Mouse (Mus musculus) lung, postnatal 14 days (tissue): ENCODE data around the gene Arl15.

ENCODE experiments used
- DNase-seq: peaks from one replicate; pipeline ENCODE4 v3.0.0; 2021

Arl15 gene

GRCm38 (mm10) chr13:114074471-114074870 is 280.2 kb downstream of the Arl15 start:
- no peak for DNase-seq

- DNase-seq: peak; percentile 65
Observed at GRCm38 (mm10) chr13:114075724-114076384, 281.5 kb downstream of the Arl15 start.

DNA sequence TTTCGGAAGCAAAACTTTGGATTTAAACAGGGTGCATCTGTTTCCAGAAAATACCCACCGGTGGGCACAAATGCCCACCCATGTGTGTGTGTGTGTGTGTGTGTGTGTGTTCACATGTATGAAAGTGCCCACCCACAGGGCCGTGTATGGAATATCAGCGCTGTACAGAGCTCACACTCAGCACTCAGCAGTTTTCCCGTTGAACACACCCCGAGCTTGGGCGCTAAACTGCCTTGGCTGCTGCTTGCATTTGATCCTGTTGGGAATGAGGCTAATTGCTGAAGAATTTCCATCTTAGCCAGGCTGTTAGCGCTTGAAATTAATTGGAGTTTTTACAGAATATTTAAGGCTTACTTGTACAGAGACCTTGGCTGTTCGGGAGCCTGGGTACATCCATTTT is 282.9 kb downstream of the Arl15 start:
- DNase-seq: no peak

GRCm38 (mm10) chr13:114077584-114078270 is 283.4 kb downstream of the Arl15 start:
- no peak for DNase-seq

- DNase-seq: no peak
Observed at GRCm38 (mm10) chr13:114078851-114079250, 284.5 kb downstream of the Arl15 start.

DNA sequence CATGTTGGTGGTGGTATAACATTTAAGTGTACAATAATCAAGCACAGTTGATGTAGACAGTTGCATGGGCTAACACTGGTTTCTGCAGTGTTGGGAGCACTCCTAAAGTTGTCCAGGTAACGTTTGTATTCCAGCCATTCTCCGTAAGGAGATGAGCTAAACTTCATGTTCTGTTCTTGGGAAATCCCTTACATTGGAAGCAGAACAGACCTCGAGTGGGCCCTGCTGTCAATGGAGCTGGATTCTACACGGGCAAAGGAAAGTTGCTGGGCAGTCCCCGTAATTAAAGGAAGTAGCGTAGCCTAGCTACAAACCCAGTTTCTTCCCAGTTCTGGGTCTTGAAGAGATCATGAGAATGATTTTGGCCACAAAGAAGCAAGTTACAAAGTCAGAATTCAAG is 285.4 kb downstream of the Arl15 start:
- no peak for DNase-seq

- DNase-seq: no peak
Observed at GRCm38 (mm10) chr13:114080491-114080890, 286.2 kb downstream of the Arl15 start.

DNA sequence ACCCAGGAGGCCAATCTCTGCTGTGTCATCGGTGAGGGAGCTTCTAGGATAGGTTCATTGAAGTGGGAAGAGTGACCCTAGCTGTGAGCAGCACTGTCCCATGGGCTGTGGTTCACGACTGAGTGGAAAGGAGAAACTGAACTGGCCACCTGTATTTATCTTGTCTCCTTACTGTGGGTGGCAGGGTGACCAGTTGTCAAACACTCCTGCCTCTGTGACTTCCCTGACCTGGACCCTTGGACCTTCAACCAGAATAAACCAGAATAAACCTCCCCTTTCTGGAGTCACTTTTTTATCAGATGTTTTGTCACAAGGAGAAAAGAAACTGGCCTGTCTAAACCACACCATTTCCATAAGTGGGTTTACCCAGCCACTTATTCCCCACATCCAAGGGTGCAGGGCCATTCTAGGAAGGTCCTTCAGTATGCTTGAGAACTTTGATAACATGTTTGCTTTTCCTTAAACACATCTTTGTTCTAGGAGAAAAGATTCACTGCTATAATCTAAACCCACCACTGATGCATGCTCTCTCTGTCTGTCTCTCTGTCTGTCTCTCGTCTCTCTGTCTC is 289.3 kb downstream of the Arl15 start:
- DNase-seq: peak; percentile 5

- no peak for DNase-seq
Observed at GRCm38 (mm10) chr13:114085442-114085841, 291.1 kb downstream of the Arl15 start.

DNA sequence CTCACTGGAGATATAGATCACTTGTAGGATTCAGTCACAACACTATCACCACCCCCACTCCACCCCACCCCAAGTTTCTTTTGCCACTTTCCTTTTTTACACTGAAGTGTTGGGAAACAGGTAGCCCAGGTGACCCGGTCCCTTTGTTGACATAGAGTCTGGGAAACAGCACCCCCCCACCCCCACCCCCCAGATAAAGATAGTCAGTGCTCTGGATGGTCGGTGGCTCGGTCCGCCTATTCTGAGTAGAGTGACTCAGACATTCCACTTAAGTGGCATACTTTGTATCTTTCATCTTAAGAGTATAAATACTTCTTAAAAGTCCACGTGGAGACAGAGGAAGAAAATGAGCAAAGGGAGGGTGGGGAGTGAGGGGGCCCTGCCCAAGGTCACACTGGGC is 292.0 kb downstream of the Arl15 start:
- DNase-seq: no peak

DNA sequence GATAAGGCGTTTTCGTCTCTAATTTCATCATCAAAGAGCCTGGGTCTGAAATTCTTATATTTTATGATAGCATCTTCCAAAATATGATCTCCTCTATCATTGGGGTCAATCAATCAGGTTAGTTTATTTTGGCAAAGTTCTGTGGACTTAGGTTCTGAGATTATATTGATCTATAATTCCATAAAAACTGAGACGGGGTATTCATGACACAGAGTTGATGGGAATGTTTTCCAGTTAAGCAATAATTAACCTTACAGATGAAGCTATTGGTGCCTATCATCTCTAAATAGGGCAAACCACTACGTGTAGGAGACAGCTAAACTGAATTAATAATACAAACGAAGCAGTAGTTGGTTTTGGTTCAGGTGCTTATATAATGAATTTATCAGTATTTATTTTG is 292.5 kb downstream of the Arl15 start:
- no peak for DNase-seq

GRCm38 (mm10) chr13:114087696-114088465 is 293.6 kb downstream of the Arl15 start:
- no peak for DNase-seq

GRCm38 (mm10) chr13:114090786-114091185 is 296.5 kb downstream of the Arl15 start:
- no peak for DNase-seq

GRCm38 (mm10) chr13:114091231-114091630 is 296.9 kb downstream of the Arl15 start:
- no peak for DNase-seq

GRCm38 (mm10) chr13:114094151-114094875 is 300.0 kb downstream of the Arl15 start:
- no peak for DNase-seq

- DNase-seq: no peak
Observed at GRCm38 (mm10) chr13:114095440-114095839, 301.1 kb downstream of the Arl15 start.

- no peak for DNase-seq
Observed at GRCm38 (mm10) chr13:114096386-114096785, 302.1 kb downstream of the Arl15 start.

- no peak for DNase-seq
Observed at GRCm38 (mm10) chr13:114101155-114101554, 306.9 kb downstream of the Arl15 start.

GRCm38 (mm10) chr13:114106083-114106482 is 311.8 kb downstream of the Arl15 start:
- no peak for DNase-seq

DNA sequence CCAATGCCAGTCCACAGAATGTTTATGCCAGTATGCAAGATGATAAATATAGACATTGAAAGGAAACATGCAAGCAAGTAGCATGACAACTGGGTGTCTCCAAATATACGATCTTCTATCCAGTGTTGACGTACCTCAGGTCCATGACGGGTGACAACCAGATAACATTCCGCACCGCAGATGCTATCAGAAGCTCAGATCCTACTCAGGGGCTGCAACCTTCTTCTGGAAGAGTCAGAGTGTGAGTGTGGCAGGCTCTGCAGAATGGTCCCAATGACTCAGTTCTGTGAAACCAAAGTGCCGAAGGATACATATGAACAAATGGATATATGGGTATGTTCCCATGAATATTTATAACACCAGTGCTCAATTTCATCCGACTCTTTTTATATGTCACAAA is 313.2 kb downstream of the Arl15 start:
- no peak for DNase-seq

- DNase-seq: no peak
Observed at GRCm38 (mm10) chr13:114109441-114109840, 315.1 kb downstream of the Arl15 start.

DNA sequence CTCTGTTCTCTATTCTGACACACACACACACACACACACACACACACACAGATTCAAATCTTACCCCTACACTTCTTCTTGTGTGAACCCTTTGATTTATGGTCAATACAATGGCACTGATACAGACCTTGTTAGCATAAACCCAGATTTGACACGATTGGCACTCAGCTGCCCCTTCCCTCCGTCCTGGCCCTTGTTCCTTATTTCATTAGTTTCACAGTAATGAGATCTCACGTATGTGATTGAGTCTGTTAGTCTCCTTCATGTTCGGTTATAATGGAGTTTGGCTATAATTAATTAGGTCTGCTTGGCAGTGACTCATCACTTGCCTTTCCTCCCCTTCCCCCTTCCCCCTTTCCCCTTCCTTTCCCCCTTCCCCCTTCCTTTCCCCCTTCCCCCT is 315.5 kb downstream of the Arl15 start:
- no peak for DNase-seq

DNA sequence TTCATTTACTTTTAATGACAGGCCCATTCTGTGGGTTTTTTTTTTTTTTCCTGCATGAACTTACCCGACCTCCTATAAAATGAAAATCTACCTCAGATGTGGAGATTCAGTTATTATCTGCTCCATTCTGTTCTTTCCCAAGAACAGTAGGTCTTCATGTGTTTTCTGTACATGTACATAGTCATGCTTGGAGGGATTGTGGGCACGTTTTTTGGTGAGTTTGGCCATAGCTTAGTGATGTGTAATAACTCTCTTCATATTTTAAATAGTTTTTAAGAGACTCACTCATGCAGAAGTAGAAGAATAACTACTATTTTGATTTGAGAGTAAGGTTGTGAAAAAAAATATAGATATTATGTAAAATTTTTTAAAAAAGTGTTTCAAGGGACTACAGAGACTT is 319.2 kb downstream of the Arl15 start:
- no peak for DNase-seq
